Comparison of ENCODE assay signal across 8 mouse cellular contexts in the genomic region with DNA sequence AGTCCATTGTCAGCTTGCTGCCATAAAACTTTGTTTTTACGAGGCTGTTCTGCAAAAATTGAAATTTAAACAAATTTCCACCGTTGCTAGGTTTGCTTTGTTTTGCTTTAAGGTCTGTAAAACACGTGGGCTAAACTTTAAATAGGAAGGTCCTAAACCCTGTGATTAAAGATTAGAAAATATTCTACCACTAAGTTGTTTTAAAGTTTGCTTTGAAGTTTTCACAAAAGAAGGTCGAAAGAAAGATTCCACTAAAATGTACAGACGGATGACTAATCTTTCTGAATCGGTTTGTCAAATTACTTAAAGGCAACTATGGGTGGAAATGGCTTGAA. TPM values are rescaled to one million over a fixed set of nuclear protein-coding genes. Genes with fewer than 3 reads are reported as not detected.
DNase-seq lines count a peak whose midpoint lies in the region; ATAC-seq lines count a peak whose summit lies in the region.

A gene (plus strand): TSS at position 288 of the 335 bp plus-strand sequence.

- WGBS in heart, embryonic 16.5 days: under 1% methylated on average over 6 of the region's 6 CpGs
- under 1% methylated on average over 6 of the region's 6 CpGs for WGBS in liver, embryonic 15.5 days (ENCODE audit: insufficient replicate concordance)

- peak within 1 kb of the TSS; percentile 97 for H3K4me2 ChIP-seq in heart, embryonic 16.5 days (ENCODE audit: low read depth, low read length)
- peak within 1 kb of the TSS; percentile 90 for H3K4me2 ChIP-seq in liver, embryonic 15.5 days

- H3K9me3 ChIP-seq in heart, embryonic 16.5 days (replicated peaks; ENCODE audit: control insufficient read depth, low read length): no peaks in the 10 kb centered on the region
- H3K9me3 ChIP-seq in liver, embryonic 15.5 days (replicated peaks): no peaks in the 10 kb centered on the region

- peak within 1 kb of the TSS; percentile 71 for H3K4me3 ChIP-seq in heart, embryonic 16.5 days (ENCODE audit: low read length)
- H3K4me3 ChIP-seq in liver, embryonic 15.5 days (replicated peaks): peak within 1 kb of the TSS; percentile 82

- no peak for ATAC-seq in heart, embryonic 16.5 days (replicated peaks; ENCODE audit: extremely low read depth, insufficient read depth, low FRiP score)
- ATAC-seq in liver, embryonic 15.5 days (ENCODE audit: insufficient read depth): no peak

- H3K27me3 ChIP-seq in heart, embryonic 16.5 days (ENCODE audit: control insufficient read depth, insufficient read depth, low read length): peaks cover 3% of the 10 kb centered on the region; the same call in 1 of the 2 replicates
- H3K27me3 ChIP-seq in liver, embryonic 15.5 days: peaks cover 6% of the 10 kb centered on the region; the same call in 1 of the 2 replicates

- peak within 1 kb of the TSS; percentile 88 for H3K27ac ChIP-seq in heart, embryonic 16.5 days (ENCODE audit: low read length)
- peak within 1 kb of the TSS; percentile 99 for H3K27ac ChIP-seq in liver, embryonic 15.5 days (replicated peaks)

- H3K9ac ChIP-seq in heart, embryonic 16.5 days (ENCODE audit: low read length): peak within 1 kb of the TSS; percentile 78
- H3K9ac ChIP-seq in liver, embryonic 15.5 days: peak within 1 kb of the TSS; percentile 97

- H3K36me3 ChIP-seq in heart, embryonic 16.5 days (ENCODE audit: control insufficient read depth, insufficient read depth): no peaks in the 10 kb centered on the region
- peaks cover 32% of the 10 kb centered on the region for H3K36me3 ChIP-seq in liver, embryonic 15.5 days (replicated peaks)

- DNase-seq in adrenal gland, adult 18-20 months (ENCODE audit: low spot score in 2 of 2): no peak
- DNase-seq in adrenal gland, adult (ENCODE audit: inconsistent age in 2 of 2, low spot score in 1 of 2): no peak
- DNase-seq in retina, embryonic 14.5 days (ENCODE audit: low spot score): peak; percentile 22
- DNase-seq in retina, postnatal 1 day: no peak
- DNase-seq in ovary, postnatal 14 days (ENCODE audit: low spot score): no peak
- no peak for DNase-seq in spleen, postnatal 10 days (ENCODE audit: low spot score in 2 of 2)

- peaks cover 16% of the 10 kb centered on the region for H3K4me1 ChIP-seq in heart, embryonic 16.5 days (ENCODE audit: control insufficient read depth, insufficient read depth, low read length)
- peaks cover 56% of the 10 kb centered on the region for H3K4me1 ChIP-seq in liver, embryonic 15.5 days (replicated peaks)

RNA-seq across cellular contexts. Expression of the gene that starts here (rescaled TPM):
- total RNA-seq in adrenal gland, adult 18-20 months (2021): 10 to 100 TPM; 19.6 to 27.0 TPM
- 73.2 and 84.3 TPM in 2 replicates for polyA plus RNA-seq in heart, embryonic 16.5 days (2015; fragmentation: Nextera tagmentation; extraction: Ambion mirVana)
- polyA plus RNA-seq in liver, embryonic 15.5 days (2015; fragmentation: Nextera tagmentation; extraction: Ambion mirVana): 938 and 960 TPM in 2 replicates

Comparison
In these comparisons a context has a peak if more than half of its experiments do, and no peak if none do; other contexts are left out.
1. RNA of the gene that starts here (polyA plus RNA-seq): 938 to 960 TPM in liver, embryonic 15.5 days; 73.2 to 84.3 TPM in heart, embryonic 16.5 days; every median in the first group is over 10 times any median in the second.